Mouse (Mus musculus) liver, adult 2 months (tissue): Measurements from ENCODE around the gene Usp7. TPM values are rescaled to one million over a fixed set of nuclear protein-coding genes. Genes with fewer than 3 reads are reported as not detected.
A peak's percentile ranks its signal among the peaks of the same experiment; 100 is the strongest.

Experiments
- DNase-seq: peaks from one replicate; pipeline ENCODE4 v3.0.0-alpha.2; 2011; ENCODE audit warnings: low read depth, low spot score; ENCODE audit errors: extremely low read depth
- H3K27ac ChIP-seq: fragments of 200-500 bp; replicated peaks from 2 replicates; pipeline ENCODE4 v1.5.1; 2012; ENCODE audit warnings: low read depth, mild to moderate bottlenecking, control low read depth, inconsistent platforms, low read length; ENCODE audit not compliant: insufficient read depth
- H3K27me3 ChIP-seq: fragments of 200-500 bp; 2 replicates; pipeline ENCODE4 v1.6.1; 2012; ENCODE audit warnings: mild to moderate bottlenecking, moderate library complexity, low read length, inconsistent platforms; ENCODE audit not compliant: control insufficient read depth, insufficient read depth
- H3K36me3 ChIP-seq: fragments of 200-500 bp; 2 replicates; pipeline ENCODE4 v1.6.1; 2012; ENCODE audit warnings: low read length, inconsistent platforms; ENCODE audit not compliant: control insufficient read depth, insufficient read depth
- H3K4me1 ChIP-seq: fragments of 200-500 bp; 2 replicates; pipeline ENCODE4 v1.6.1; 2011; ENCODE audit warnings: low read length; ENCODE audit not compliant: control insufficient read depth, insufficient read depth
- H3K4me3 ChIP-seq: fragments of 200-500 bp; 2 replicates; pipeline ENCODE4 v1.5.1; 2011; ENCODE audit warnings: low read depth, mild to moderate bottlenecking, control low read depth, low read length, moderate library complexity; ENCODE audit not compliant: insufficient read depth
- H3K79me2 ChIP-seq: fragments of 200-500 bp; 2 replicates; pipeline ENCODE4 v1.6.1; 2012; ENCODE audit warnings: inconsistent platforms, mild to moderate bottlenecking, low read length, moderate library complexity; ENCODE audit not compliant: control insufficient read depth, insufficient read depth
- H3K9ac ChIP-seq: fragments of 200-500 bp; 2 replicates; pipeline ENCODE4 v1.6.1; 2012; ENCODE audit warnings: low read depth, mild to moderate bottlenecking, control low read depth, inconsistent platforms, low read length
- CTCF ChIP-seq: fragments of 200-500 bp; IDR thresholded peaks from 2 replicates; pipeline ENCODE4 v1.5.1; 2011; ENCODE audit warnings: low read depth, low read length, control low read depth
- POLR2A ChIP-seq: fragments of 200-500 bp; IDR thresholded peaks from 2 replicates; pipeline ENCODE4 v1.6.1; 2011; ENCODE audit warnings: low read length, control low read depth; ENCODE audit not compliant: insufficient read depth; ENCODE audit errors: extremely low read depth
- WGBS: fragments of 180-500 bp; shearing (Covaris S2); methylation state at CpG from one replicate; pipeline ENCODE4 v1.1.7; 2018; 5-methylcytosine and 5-hydroxymethylcytosine counted together
- polyA plus RNA-seq: library from polyadenylated mRNA; depleted of rRNA; stranded (reverse); fragments of >200 nt; gene quantifications from 2 replicates; pipeline ENCODE4 v1.2.3, GENCODE M21; 2012; rRNA removed
- total RNA-seq: library from RNA; depleted of rRNA; stranded (reverse); fragments of >200 nt; gene quantifications from 2 replicates; pipeline ENCODE4 v1.2.3, GENCODE M21; 2014; rRNA removed

The Usp7 gene
- total and polyA plus RNA-seq, 2 experiments, result 12.5 to 41.5 TPM

GRCm38 (mm10) chr16:8643855-8644254 is 148.3 kb downstream of the Usp7 start:
- Histone ChIP-seq H3K9ac (no peak overlapping the region), H3K36me3 (peaks cover 54% of the 10 kb centered on the region)

More at GRCm38 (mm10) chr16:8643855-8644254, 148.3 kb downstream of the Usp7 start:
- Histone ChIP-seq H3K4me1 (peaks cover 4% of the 10 kb centered on the region), H3K79me2 (peaks cover 8% of the 10 kb centered on the region), H3K27ac (no peak overlapping the region), H3K4me3 (no peak overlapping the region), H3K27me3 (no peaks in the 10 kb centered on the region)
- TF ChIP-seq POLR2A (no peak), CTCF (peak; percentile 83)
- 81% methylated on average over 2 of the region's 2 CpGs for WGBS
- DNase-seq, result peak; percentile 54

Other genes starting within 250 kb of the Usp7 start
- 27.9 and 30.5 TPM in 2 replicates for gene Pmm2, start 154.6 kb downstream of the Usp7 start, total RNA-seq
- gene Pmm2, start 154.6 kb downstream of the Usp7 start, polyA plus RNA-seq, result 54.9 and 65.2 TPM in 2 replicates
- 6.5 and 7.0 TPM in 2 replicates for gene Tmem186, start 154.6 kb downstream of the Usp7 start, total RNA-seq
- gene Tmem186, start 154.6 kb downstream of the Usp7 start, polyA plus RNA-seq, result 8.0 and 8.7 TPM in 2 replicates
- gene Carhsp1, start 120.2 kb downstream of the Usp7 start, total RNA-seq, result 55.6 and 57.5 TPM in 2 replicates
- 125 and 126 TPM in 2 replicates for gene Carhsp1, start 120.2 kb downstream of the Usp7 start, polyA plus RNA-seq
- not detected in 2 replicates for gene Gm5767, start 111.5 kb downstream of the Usp7 start, total RNA-seq
- 0.62 and 0.90 TPM in 2 replicates for gene Gm5767, start 111.5 kb downstream of the Usp7 start, polyA plus RNA-seq
- 33.8 and 41.1 TPM in 2 replicates for gene 1810013L24Rik, start 37.8 kb upstream of the Usp7 start, total RNA-seq
- 8.9 and 11.1 TPM in 2 replicates for gene 1810013L24Rik, start 37.8 kb upstream of the Usp7 start, polyA plus RNA-seq